Mouse (Mus musculus) limb, embryonic 10.5 days (tissue): ENCODE data around the gene Actl9. TPM values are rescaled to one million over a fixed set of nuclear protein-coding genes. Genes with fewer than 3 reads are reported as not detected.
A peak's percentile ranks its signal among the peaks of the same experiment; 100 is the strongest.

Experiments used
- DNase-seq: peaks from one replicate; pipeline ENCODE4 v3.0.0-alpha.2; 2017; ENCODE audit warnings: low spot score
- H3K27ac ChIP-seq: fragments of 300-500 bp; sonication (generic); 2 replicates; pipeline ENCODE4 v1.5.1; 2016; ENCODE audit warnings: mild to moderate bottlenecking
- H3K27me3 ChIP-seq: fragments of 300-500 bp; sonication (generic); 2 replicates; pipeline ENCODE4 v1.6.1; 2016; ENCODE audit warnings: low read depth, mild to moderate bottlenecking; ENCODE audit not compliant: poor library complexity, severe bottlenecking
- H3K36me3 ChIP-seq: fragments of 300-500 bp; sonication (generic); 2 replicates; pipeline ENCODE4 v1.6.1; 2016; ENCODE audit warnings: mild to moderate bottlenecking, moderate library complexity
- H3K4me1 ChIP-seq: fragments of 300-500 bp; sonication (generic); 2 replicates; pipeline ENCODE4 v1.6.1; 2016
- H3K4me3 ChIP-seq: fragments of 300-500 bp; sonication (generic); 2 replicates; pipeline ENCODE4 v1.5.1; 2016; ENCODE audit warnings: mild to moderate bottlenecking, moderate library complexity
- H3K9me3 ChIP-seq: fragments of 300-500 bp; sonication (generic); replicated peaks from 2 replicates; pipeline ENCODE4 v1.6.1; 2016; ENCODE audit warnings: mild to moderate bottlenecking
- WGBS: fragments of 180-500 bp; shearing (Covaris S2); methylation state at CpG from one replicate; pipeline ENCODE4 v1.1.7; 2016; 5-methylcytosine and 5-hydroxymethylcytosine counted together
- polyA plus RNA-seq: library from polyadenylated mRNA; unstranded; fragments of >200 nt; fragmentation: Nextera tagmentation; extraction: Ambion mirVana; gene quantifications from 2 replicates; pipeline ENCODE4 v1.2.1, GENCODE M21; 2016

Actl9 gene
- not detected in 2 replicates for polyA plus RNA-seq

- Histone ChIP-seq H3K27ac (no peak within 1 kb of the TSS), H3K4me3 (no peak within 1 kb of the TSS), H3K4me1 (no peaks in the 10 kb centered on the region), H3K9me3 (no peaks in the 10 kb centered on the region), H3K27me3 (no peaks in the 10 kb centered on the region), H3K36me3 (no peaks in the 10 kb centered on the region)
- no peak for DNase-seq
- WGBS: 92% methylated on average over 3 of the region's 3 CpGs
Observed at GRCm38 (mm10) chr17:33432019-33432946, at the start of gene Actl9. Gene Actl9 (plus strand): TSS chr17:33432896.

GRCm38 (mm10) chr17:33385705-33386104 lies 47.0 kb upstream of the Actl9 start:
- Histone ChIP-seq H3K4me3 (no peak overlapping the region), H3K4me1 (no peaks in the 10 kb centered on the region), H3K27ac (no peak overlapping the region), H3K27me3 (no peaks in the 10 kb centered on the region), H3K9me3 (no peaks in the 10 kb centered on the region), H3K36me3 (peaks cover 60% of the 10 kb centered on the region)
- DNase-seq: no peak

GRCm38 (mm10) chr17:33392271-33392670 lies 40.4 kb upstream of the Actl9 start:
- 94% methylated on average over 5 of the region's 5 CpGs for WGBS
- Histone ChIP-seq H3K4me1 (peaks cover 8% of the 10 kb centered on the region; the same call in 1 of the 2 replicates), H3K27ac (no peak overlapping the region), H3K27me3 (no peaks in the 10 kb centered on the region), H3K36me3 (peaks cover 22% of the 10 kb centered on the region), H3K9me3 (no peaks in the 10 kb centered on the region), H3K4me3 (no peak overlapping the region)
- no peak for DNase-seq

GRCm38 (mm10) chr17:33394182-33395034 lies 38.3 kb upstream of the Actl9 start, which contains the start of gene Zfp101:
Gene Zfp101 (minus strand): TSS chr17:33394641.
- peak within 1 kb of the TSS; percentile 95 for H3K4me3 ChIP-seq
- DNase-seq: peak; percentile 86
- H3K4me1 ChIP-seq: peaks cover 8% of the 10 kb centered on the region; the same call in 1 of the 2 replicates
- no peaks in the 10 kb centered on the region for H3K27me3 ChIP-seq
- peaks cover 22% of the 10 kb centered on the region for H3K36me3 ChIP-seq
- H3K9me3 ChIP-seq: no peaks in the 10 kb centered on the region
- under 1% methylated on average over 44 of the region's 44 CpGs for WGBS
- peak within 1 kb of the TSS; percentile 89 for H3K27ac ChIP-seq

GRCm38 (mm10) chr17:33439148-33439547 lies 6.5 kb downstream of the Actl9 start:
- peak; percentile 73 for DNase-seq
- Histone ChIP-seq H3K27ac (no peak overlapping the region), H3K4me1 (no peaks in the 10 kb centered on the region), H3K36me3 (no peaks in the 10 kb centered on the region), H3K27me3 (no peaks in the 10 kb centered on the region), H3K9me3 (no peaks in the 10 kb centered on the region), H3K4me3 (no peak overlapping the region)
- 75% methylated on average over 1 of the region's 1 CpGs for WGBS

- H3K9me3 ChIP-seq: no peaks in the 10 kb centered on the region
- DNase-seq: no peak
- 86% methylated on average over 5 of the region's 5 CpGs for WGBS
- no peaks in the 10 kb centered on the region for H3K27me3 ChIP-seq
- H3K27ac ChIP-seq: no peak overlapping the region
- H3K36me3 ChIP-seq: no peaks in the 10 kb centered on the region
- no peaks in the 10 kb centered on the region for H3K4me1 ChIP-seq
- H3K4me3 ChIP-seq: no peak overlapping the region
Observed at GRCm38 (mm10) chr17:33439922-33440321, 7.2 kb downstream of the Actl9 start.

GRCm38 (mm10) chr17:33441159-33441558 lies 8.5 kb downstream of the Actl9 start:
- no peaks in the 10 kb centered on the region for H3K36me3 ChIP-seq
- H3K4me3 ChIP-seq: no peak overlapping the region
- no peaks in the 10 kb centered on the region for H3K4me1 ChIP-seq
- H3K27me3 ChIP-seq: no peaks in the 10 kb centered on the region
- no peaks in the 10 kb centered on the region for H3K9me3 ChIP-seq
- no peak for DNase-seq
- H3K27ac ChIP-seq: no peak overlapping the region

GRCm38 (mm10) chr17:33456631-33457030 lies 23.9 kb downstream of the Actl9 start:
- H3K27me3 ChIP-seq: no peaks in the 10 kb centered on the region
- H3K9me3 ChIP-seq: no peaks in the 10 kb centered on the region
- no peaks in the 10 kb centered on the region for H3K36me3 ChIP-seq
- no peaks in the 10 kb centered on the region for H3K4me1 ChIP-seq
- H3K27ac ChIP-seq: no peak overlapping the region
- DNase-seq: no peak
- 92% methylated on average over 2 of the region's 2 CpGs for WGBS
- H3K4me3 ChIP-seq: no peak overlapping the region

- WGBS: 74% methylated on average over 6 of the region's 6 CpGs
- DNase-seq: no peak
- Histone ChIP-seq H3K4me1 (no peaks in the 10 kb centered on the region), H3K9me3 (no peaks in the 10 kb centered on the region), H3K4me3 (no peak overlapping the region), H3K27me3 (no peaks in the 10 kb centered on the region), H3K27ac (no peak overlapping the region), H3K36me3 (no peaks in the 10 kb centered on the region)
Observed at GRCm38 (mm10) chr17:33471206-33471605, 38.5 kb downstream of the Actl9 start.

Other genes with a start within 250 kb of the Actl9 start
- not detected in 2 replicates for gene Olfr239, start 241.6 kb upstream of the Actl9 start, polyA plus RNA-seq
- not detected in 2 replicates for gene Olfr1564, start 211.2 kb upstream of the Actl9 start, polyA plus RNA-seq
- gene Zfp955a, start 177.8 kb upstream of the Actl9 start, polyA plus RNA-seq: 16.1 and 19.0 TPM in 2 replicates
- 0.03 TPM in 1 of 2 replicates, not detected in the other for gene Olfr63, start 168.2 kb upstream of the Actl9 start, polyA plus RNA-seq
- gene Zfp955b, start 143.4 kb upstream of the Actl9 start, polyA plus RNA-seq: 10.2 and 11.5 TPM in 2 replicates
- 8.2 and 13.1 TPM in 2 replicates for gene Zfp81, start 74.0 kb upstream of the Actl9 start, polyA plus RNA-seq
- 19.7 and 25.5 TPM in 2 replicates for gene Zfp101, start 38.3 kb upstream of the Actl9 start, polyA plus RNA-seq
- gene Adamts10, start 91.3 kb downstream of the Actl9 start, polyA plus RNA-seq: 71.5 and 103 TPM in 2 replicates
- gene Myo1f, start 122.8 kb downstream of the Actl9 start, polyA plus RNA-seq: 1.2 and 2.0 TPM in 2 replicates
- 39.4 and 42.2 TPM in 2 replicates for gene Zfp414, start 196.2 kb downstream of the Actl9 start, polyA plus RNA-seq
- 0.56 and 0.66 TPM in 2 replicates for gene Pram1, start 205.2 kb downstream of the Actl9 start, polyA plus RNA-seq